Mouse (Mus musculus) limb, embryonic 12.5 days (tissue): ENCODE measurements around the gene Gpsm2. TPM values are rescaled to one million over a fixed set of nuclear protein-coding genes. Genes with fewer than 3 reads are reported as not detected.

Experiments used
- ATAC-seq: fragments of 200-750 bp; cut with Nextera tagmentation; 2 replicates; pipeline ENCODE4 v1.8.0; 2017; ENCODE audit warnings: low read depth, moderate TSS enrichment; ENCODE audit not compliant: insufficient number of reproducible peaks, insufficient read depth, low FRiP score, low TSS enrichment
- H3K27ac ChIP-seq: fragments of 300-500 bp; sonication (generic); 2 replicates; pipeline ENCODE4 v1.5.1; 2016; ENCODE audit warnings: mild to moderate bottlenecking, moderate library complexity
- H3K27me3 ChIP-seq: fragments of 300-500 bp; sonication (generic); 2 replicates; pipeline ENCODE4 v1.6.1; 2016; ENCODE audit warnings: mild to moderate bottlenecking, moderate library complexity
- H3K36me3 ChIP-seq: fragments of 300-500 bp; sonication (generic); 2 replicates; pipeline ENCODE4 v1.6.1; 2016; ENCODE audit warnings: mild to moderate bottlenecking, moderate library complexity
- H3K4me1 ChIP-seq: fragments of 300-500 bp; sonication (generic); replicated peaks from 2 replicates; pipeline ENCODE4 v1.6.1; 2016
- H3K4me2 ChIP-seq: fragments of 300-500 bp; sonication (generic); 2 replicates; pipeline ENCODE4 v1.6.1; 2016; ENCODE audit warnings: mild to moderate bottlenecking, moderate library complexity
- H3K4me3 ChIP-seq: fragments of 300-500 bp; sonication (generic); replicated peaks from 2 replicates; pipeline ENCODE4 v1.5.1; 2016; ENCODE audit warnings: mild to moderate bottlenecking
- H3K9ac ChIP-seq: fragments of 300-500 bp; sonication (generic); replicated peaks from 2 replicates; pipeline ENCODE4 v1.6.1; 2016; ENCODE audit warnings: mild to moderate bottlenecking, moderate library complexity
- H3K9me3 ChIP-seq: fragments of 300-500 bp; sonication (generic); 2 replicates; pipeline ENCODE4 v1.6.1; 2016; ENCODE audit warnings: mild to moderate bottlenecking, moderate library complexity
- WGBS: fragments of 180-500 bp; shearing (Covaris S2); methylation state at CpG from one replicate; pipeline ENCODE4 v1.1.7; 2016; 5-methylcytosine and 5-hydroxymethylcytosine counted together
- polyA plus RNA-seq: library from polyadenylated mRNA; unstranded; fragments of >200 nt; fragmentation: Nextera tagmentation; extraction: Ambion mirVana; gene quantifications from 2 replicates; pipeline ENCODE4 v1.2.1, GENCODE M21; 2016

Gpsm2 gene
- polyA plus RNA-seq, 1 experiment from 2014 or later = 93.6 TPM

DNA sequence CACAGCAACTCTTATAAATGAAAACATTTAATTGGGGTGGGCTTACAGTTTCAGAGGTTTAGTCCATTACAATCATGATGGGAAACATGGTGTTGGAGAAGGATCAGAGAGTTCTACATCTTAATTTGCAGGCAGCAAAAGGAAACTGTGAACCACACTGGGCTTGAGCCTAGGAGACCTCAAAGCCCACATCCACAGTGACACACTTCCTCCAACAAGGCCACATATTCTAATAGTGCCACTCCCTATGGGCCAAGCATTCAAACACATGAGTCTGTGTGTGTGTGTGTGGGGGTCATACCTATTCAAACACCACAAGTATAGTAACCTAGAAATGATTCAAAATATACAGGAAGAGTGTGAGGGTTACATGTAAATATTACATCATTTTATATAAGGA is 5.2 kb upstream of the Gpsm2 start:
- peaks cover 7% of the 10 kb centered on the region for H3K4me1 ChIP-seq
- H3K27ac ChIP-seq = no peak overlapping the region
- H3K9me3 ChIP-seq = 0 out of 2 replicates have a peak, but pooled peaks cover 10% of the 10 kb centered on the region
- H3K27me3 ChIP-seq = no peaks in the 10 kb centered on the region
- H3K36me3 ChIP-seq = no peaks in the 10 kb centered on the region
- ATAC-seq = no peak
- no peak overlapping the region for H3K4me2 ChIP-seq
- H3K9ac ChIP-seq = no peak overlapping the region
- no peak overlapping the region for H3K4me3 ChIP-seq

DNA sequence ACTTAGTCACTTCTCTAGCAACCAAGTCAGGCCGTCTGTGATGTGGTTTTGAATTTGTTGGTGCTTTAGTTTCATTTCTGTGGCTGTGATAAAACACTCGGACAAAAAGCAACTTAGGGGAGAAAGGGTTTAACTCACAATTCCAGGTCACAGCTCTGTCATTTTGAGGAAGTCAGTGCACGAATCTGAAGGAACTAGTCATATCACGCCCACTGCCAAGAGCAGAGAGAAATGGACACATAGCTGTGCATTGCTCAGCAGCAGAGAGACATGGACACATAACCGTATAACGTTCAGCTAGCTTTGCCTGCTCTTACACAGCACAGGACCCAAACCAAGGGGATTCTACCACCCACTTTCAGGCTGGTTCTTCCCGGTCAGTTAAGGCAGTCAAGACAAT is 4.3 kb upstream of the Gpsm2 start:
- no peak overlapping the region for H3K27ac ChIP-seq
- H3K9me3 ChIP-seq = 0 out of 2 replicates have a peak, but pooled peaks cover 10% of the 10 kb centered on the region
- peaks cover 7% of the 10 kb centered on the region for H3K4me1 ChIP-seq
- no peak overlapping the region for H3K9ac ChIP-seq
- H3K36me3 ChIP-seq = no peaks in the 10 kb centered on the region
- no peak overlapping the region for H3K4me2 ChIP-seq
- ATAC-seq = no peak
- H3K4me3 ChIP-seq = no peak overlapping the region
- H3K27me3 ChIP-seq = no peaks in the 10 kb centered on the region
- 87% methylated on average over 7 of the region's 7 CpGs for WGBS

DNA sequence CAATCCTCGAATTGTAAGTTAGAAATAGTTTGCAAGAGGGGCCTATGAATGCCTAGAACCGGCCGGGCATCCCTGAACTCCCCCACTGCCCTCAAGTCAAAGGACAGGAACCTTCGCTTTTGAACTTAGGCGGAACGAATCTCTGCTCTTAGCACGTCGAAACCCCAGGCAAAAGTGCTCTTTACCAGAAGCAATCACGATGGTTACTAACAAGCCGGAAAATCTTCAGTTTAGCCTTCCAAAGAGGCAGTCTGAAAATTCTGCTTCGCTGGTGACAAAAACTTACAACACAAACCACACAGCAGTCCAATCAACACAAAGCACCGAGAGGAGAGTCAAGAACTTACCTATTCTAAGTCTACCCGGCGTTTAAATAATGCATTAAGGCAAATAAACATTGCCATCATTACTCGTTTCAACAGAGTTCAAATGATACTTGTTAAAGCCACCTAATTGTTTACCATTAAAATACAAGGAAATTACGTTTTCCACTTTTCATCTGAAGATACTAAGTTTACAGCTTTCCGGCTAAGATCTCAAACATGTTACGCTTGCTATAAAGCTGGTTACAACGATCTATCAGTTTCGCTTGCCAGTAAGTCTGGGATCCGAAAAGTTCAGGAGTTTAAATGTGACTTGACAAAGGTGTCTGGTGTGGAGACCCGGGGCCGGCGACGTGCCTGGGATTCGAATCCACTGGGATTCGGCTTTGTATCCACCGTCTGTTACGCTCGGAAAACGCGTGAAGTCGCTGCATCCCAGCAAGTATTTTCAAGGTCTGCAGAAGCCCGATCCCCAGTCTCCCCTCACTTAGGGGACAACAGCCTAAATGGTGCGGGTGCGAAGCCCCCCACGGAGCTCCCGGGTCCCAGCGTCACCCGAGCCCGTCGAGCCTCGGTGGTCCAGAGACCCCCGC is 775 bp downstream of the Gpsm2 start:
- H3K4me2 ChIP-seq = peak overlapping the region; percentile 58
- peak overlapping the region; percentile 94 for H3K9ac ChIP-seq
- H3K4me3 ChIP-seq = peak overlapping the region; percentile 73
- peak overlapping the region; percentile 97 for H3K27ac ChIP-seq
- ATAC-seq = no peak
- peaks cover 32% of the 10 kb centered on the region for H3K4me1 ChIP-seq
- under 1% methylated on average over 44 of the region's 44 CpGs for WGBS
- H3K9me3 ChIP-seq = 0 out of 2 replicates have a peak, but pooled peaks cover 5% of the 10 kb centered on the region
- no peaks in the 10 kb centered on the region for H3K27me3 ChIP-seq
- H3K36me3 ChIP-seq = no peaks in the 10 kb centered on the region

DNA sequence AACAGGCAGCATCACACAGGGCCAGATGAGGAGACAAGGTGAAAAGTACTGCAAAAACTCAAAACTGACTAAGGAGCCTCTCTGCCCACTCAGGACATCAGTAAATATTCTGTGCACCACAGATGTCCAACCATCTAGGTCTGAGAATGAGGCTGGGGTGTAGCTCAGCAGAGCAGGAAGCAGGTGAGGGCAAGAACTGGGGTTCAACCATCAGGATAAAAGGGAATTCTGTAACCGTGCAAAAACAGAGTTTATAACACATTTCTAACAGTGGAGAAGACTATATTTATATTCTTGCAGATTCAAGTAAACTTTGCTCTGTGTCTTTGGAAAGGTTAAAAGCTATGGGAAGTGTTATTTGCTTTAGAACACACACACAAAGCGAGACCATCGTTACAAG is 2.3 kb downstream of the Gpsm2 start:
- peak overlapping the region; percentile 94; the same call in 1 of the 2 replicates for H3K9ac ChIP-seq
- H3K27me3 ChIP-seq = no peaks in the 10 kb centered on the region
- H3K4me2 ChIP-seq = peak overlapping the region; percentile 58
- no peaks in the 10 kb centered on the region for H3K9me3 ChIP-seq
- H3K36me3 ChIP-seq = peaks cover 5% of the 10 kb centered on the region; the same call in 1 of the 2 replicates
- peaks cover 32% of the 10 kb centered on the region for H3K4me1 ChIP-seq
- H3K4me3 ChIP-seq = peak overlapping the region; percentile 73
- ATAC-seq = no peak
- 76% methylated on average over 3 of the region's 3 CpGs for WGBS
- no peak overlapping the region for H3K27ac ChIP-seq

DNA sequence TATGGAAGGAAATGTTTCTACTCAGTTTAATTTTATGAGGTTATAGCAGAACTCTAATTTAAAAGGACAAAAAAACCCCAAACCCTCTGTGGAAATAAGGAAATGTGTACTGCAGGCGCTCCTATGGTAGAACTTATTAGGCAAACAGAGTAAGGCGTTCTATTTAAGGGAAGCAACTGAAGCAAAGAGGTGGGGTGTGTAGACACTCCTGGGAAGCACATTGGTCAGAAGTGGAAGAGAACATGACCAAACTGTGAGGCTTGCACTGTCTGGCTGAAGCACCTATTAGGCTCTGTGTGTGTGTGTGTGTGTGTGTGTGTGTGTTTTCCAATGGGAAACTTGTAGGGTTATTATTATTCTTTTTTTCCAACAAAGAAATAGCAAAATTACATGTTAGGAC is 2.8 kb downstream of the Gpsm2 start:
- peak overlapping the region; percentile 73 for H3K4me3 ChIP-seq
- no peak overlapping the region for H3K9ac ChIP-seq
- H3K4me1 ChIP-seq = peaks cover 32% of the 10 kb centered on the region
- WGBS = 61% methylated on average over 2 of the region's 2 CpGs
- H3K36me3 ChIP-seq = peaks cover 5% of the 10 kb centered on the region; the same call in 1 of the 2 replicates
- peak overlapping the region; percentile 58 for H3K4me2 ChIP-seq
- H3K9me3 ChIP-seq = no peaks in the 10 kb centered on the region
- H3K27me3 ChIP-seq = no peaks in the 10 kb centered on the region
- ATAC-seq = no peak
- no peak overlapping the region for H3K27ac ChIP-seq

DNA sequence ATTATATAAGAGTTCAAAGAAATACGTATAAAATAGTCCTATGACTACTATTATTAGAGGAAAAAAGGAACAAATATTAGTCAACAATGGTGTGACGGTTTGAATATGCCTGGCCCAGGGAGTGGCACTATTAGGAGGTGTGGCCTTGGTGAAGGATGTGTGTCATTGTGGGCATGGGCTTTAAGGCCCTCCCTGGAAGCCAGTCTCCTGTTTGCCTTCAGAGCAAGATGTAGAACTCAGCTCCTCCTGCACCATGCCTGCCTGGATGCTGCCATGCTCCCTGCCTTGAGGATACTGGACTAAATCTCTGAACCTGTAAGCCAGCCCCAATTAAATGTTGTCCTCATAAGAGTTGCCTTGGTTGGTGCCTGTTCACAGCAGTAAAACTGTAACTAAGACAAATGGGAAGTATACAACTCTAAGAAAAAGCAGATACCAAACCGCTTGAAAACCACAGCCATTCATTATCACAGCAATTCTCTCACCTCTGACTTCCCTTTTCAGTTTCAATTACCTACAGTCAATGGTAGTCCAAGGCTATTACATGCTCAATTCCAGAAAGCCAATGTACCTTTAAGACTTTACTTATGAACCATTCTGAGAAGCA is 4.1 kb downstream of the Gpsm2 start:
- Histone ChIP-seq H3K36me3 (peaks cover 5% of the 10 kb centered on the region; the same call in 1 of the 2 replicates), H3K4me3 (no peak overlapping the region), H3K27ac (no peak overlapping the region), H3K4me2 (no peak overlapping the region), H3K9ac (no peak overlapping the region), H3K9me3 (no peaks in the 10 kb centered on the region), H3K27me3 (no peaks in the 10 kb centered on the region), H3K4me1 (peaks cover 36% of the 10 kb centered on the region)
- ATAC-seq = no peak
- 74% methylated on average over 3 of the region's 3 CpGs for WGBS

DNA sequence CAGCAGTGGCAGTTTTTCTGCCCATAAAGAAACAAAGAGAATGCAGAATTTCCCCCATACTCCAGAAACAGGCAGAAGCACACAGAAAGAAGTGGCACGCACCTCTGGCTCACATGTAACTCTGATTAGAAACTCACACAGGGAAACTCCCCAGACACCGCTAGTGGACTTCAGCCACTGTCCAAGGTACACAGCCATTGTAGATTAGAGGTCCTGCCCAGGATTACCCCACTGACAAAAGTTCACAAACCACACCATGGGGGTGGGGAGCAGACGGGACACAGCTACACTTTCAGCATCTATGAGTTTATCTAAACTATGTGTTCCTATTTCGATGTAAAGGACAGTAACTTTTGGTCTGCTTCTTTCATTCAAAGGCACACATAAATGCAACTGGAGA is 7.3 kb downstream of the Gpsm2 start:
- H3K27me3 ChIP-seq = no peaks in the 10 kb centered on the region
- H3K9ac ChIP-seq = no peak overlapping the region
- ATAC-seq = no peak
- no peak overlapping the region for H3K4me3 ChIP-seq
- H3K4me1 ChIP-seq = peaks cover 25% of the 10 kb centered on the region
- no peak overlapping the region for H3K4me2 ChIP-seq
- peaks cover 9% of the 10 kb centered on the region; the same call in 1 of the 2 replicates for H3K36me3 ChIP-seq
- WGBS = 93% methylated on average over 4 of the region's 4 CpGs
- no peak overlapping the region for H3K27ac ChIP-seq
- no peaks in the 10 kb centered on the region for H3K9me3 ChIP-seq

DNA sequence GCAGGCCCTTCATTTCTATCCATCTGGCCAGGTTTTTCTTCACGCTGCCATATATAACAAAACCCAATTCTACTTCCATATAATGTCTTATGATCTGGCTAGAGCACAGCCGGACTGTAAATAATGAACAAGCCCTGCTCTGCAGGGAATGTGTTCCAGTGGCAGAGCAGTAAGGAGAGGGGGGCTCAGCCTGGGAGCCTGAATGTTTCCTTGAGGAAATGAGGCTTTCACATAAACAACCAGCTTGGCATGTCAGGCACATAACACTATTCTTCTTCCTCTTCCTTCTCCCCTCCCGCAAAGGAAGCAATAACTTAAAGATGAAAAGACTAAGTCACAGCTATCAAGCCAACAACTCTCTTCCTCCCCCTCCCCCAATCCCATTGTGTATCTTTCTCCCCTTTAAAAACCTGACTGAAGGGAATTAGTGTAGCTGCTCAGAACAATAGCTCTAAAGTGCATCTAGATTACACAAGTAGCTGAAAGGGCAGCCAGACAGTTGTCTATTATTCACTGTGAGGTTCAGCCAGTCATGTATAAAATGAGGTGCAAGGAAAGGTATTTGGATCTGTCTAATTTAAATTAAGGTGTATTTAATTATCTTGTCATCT is 8.9 kb downstream of the Gpsm2 start:
- Histone ChIP-seq H3K9me3 (no peaks in the 10 kb centered on the region), H3K36me3 (peaks cover 25% of the 10 kb centered on the region), H3K4me1 (peaks cover 12% of the 10 kb centered on the region), H3K27ac (no peak overlapping the region), H3K4me2 (no peak overlapping the region), H3K27me3 (no peaks in the 10 kb centered on the region), H3K4me3 (no peak overlapping the region), H3K9ac (no peak overlapping the region)
- no peak for ATAC-seq
- WGBS = 37% methylated on average over 3 of the region's 3 CpGs

DNA sequence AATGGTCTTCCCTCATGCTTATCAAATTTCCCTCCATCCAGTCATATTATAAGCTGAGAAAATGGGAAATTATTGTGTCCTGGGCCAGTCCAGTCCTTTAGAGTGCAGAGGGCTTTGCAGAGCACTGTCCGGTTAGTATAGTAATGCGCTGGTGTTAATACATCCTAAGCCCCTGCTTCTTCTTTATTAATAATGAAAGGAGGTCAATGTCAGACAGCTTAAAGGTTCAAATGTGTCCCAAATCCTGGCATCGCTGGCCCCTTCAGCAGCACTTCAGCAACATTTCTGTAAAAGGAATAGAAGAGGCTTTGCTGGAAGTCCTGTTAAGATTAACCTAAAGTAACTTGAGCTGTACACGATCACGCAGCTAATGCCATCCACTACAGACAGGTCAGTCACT is 10.8 kb downstream of the Gpsm2 start:
- Histone ChIP-seq H3K9ac (no peak overlapping the region), H3K27me3 (no peaks in the 10 kb centered on the region), H3K27ac (no peak overlapping the region), H3K4me1 (peaks cover 11% of the 10 kb centered on the region), H3K36me3 (peaks cover 36% of the 10 kb centered on the region), H3K4me3 (no peak overlapping the region), H3K4me2 (no peak overlapping the region), H3K9me3 (no peaks in the 10 kb centered on the region)
- WGBS = 92% methylated on average over 5 of the region's 5 CpGs
- no peak for ATAC-seq

DNA sequence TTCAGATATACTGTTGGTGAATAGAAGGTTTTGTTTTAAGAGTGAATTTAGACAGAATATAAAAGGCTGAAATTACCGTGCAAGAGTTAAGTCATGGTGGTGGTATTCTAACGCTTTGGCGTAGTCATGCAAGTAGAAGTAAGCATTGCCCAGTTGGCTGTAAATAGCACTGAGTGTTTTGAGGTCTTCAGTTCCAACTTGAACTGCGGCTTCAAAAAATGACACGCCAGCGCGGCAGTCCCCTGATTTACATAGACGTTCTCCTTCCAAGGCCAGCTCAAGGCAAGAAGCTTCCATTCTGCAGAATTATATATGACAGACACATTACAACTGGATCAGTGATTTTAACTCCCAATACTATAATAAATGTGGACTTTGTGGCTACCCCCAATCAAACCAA is 19.3 kb downstream of the Gpsm2 start:
- Histone ChIP-seq H3K4me3 (no peak overlapping the region), H3K4me2 (no peak overlapping the region), H3K9ac (no peak overlapping the region), H3K27ac (no peak overlapping the region), H3K4me1 (peaks cover 6% of the 10 kb centered on the region; the same call in 1 of the 2 replicates), H3K27me3 (no peaks in the 10 kb centered on the region), H3K9me3 (no peaks in the 10 kb centered on the region), H3K36me3 (peaks cover 78% of the 10 kb centered on the region)
- no peak for ATAC-seq
- WGBS = 94% methylated on average over 8 of the region's 8 CpGs

DNA sequence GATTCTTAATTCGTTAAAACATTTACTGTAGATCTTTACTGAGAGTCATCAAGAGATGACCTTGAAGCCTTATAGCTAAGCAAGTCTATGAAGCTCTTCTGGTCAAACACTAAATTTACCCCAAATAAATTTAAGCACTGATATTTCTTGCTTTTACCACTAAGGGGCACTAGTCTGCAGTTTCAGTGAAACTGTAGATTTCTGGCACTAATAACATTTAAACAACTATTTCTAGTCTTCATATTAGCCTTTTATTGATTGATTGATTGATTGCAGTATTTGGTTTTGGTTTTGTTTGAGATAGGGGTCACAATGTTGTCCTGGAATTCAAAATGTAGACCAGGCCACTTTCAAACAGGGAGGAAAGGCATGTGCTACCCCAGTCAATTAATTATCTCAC is 20.9 kb downstream of the Gpsm2 start:
- ATAC-seq = no peak
- Histone ChIP-seq H3K4me2 (no peak overlapping the region), H3K9ac (no peak overlapping the region), H3K27me3 (no peaks in the 10 kb centered on the region), H3K9me3 (no peaks in the 10 kb centered on the region), H3K36me3 (peaks cover 83% of the 10 kb centered on the region), H3K27ac (no peak overlapping the region), H3K4me1 (0 out of 2 replicates have a peak, but pooled peaks cover 6% of the 10 kb centered on the region), H3K4me3 (no peak overlapping the region)
- WGBS = 92% methylated on average over 1 of the region's 1 CpGs
